Mouse (Mus musculus): Measurements from ENCODE around the gene Fam69a. TPM values are rescaled to one million over a fixed set of nuclear protein-coding genes. Genes with fewer than 3 reads are reported as not detected.
A peak's percentile ranks its signal among the peaks of the same experiment; 100 is the strongest.

Fam69a gene
- total and polyA plus RNA-seq, 2 experiments from 2014 or later = 28.8 to 79.5 TPM

GRCm38 (mm10) chr5:107965355-107965991, 21.4 kb downstream of the Fam69a start:
- WGBS = 80% methylated on average over 9 of the region's 9 CpGs
- Histone ChIP-seq H3K9me3 (ENCODE audit: low read length) (no peaks in the 10 kb centered on the region), H3K4me1 (ENCODE audit: insufficient read depth, low read length) (no peaks in the 10 kb centered on the region), H3K27ac (no peak overlapping the region), H3K36me3 (ENCODE audit: insufficient read depth, low read length) (no peaks in the 10 kb centered on the region), H3K27me3 (ENCODE audit: insufficient read depth, low read length) (no peaks in the 10 kb centered on the region), H3K4me2 (ENCODE audit: low read depth, low read length) (no peak overlapping the region), H3K9ac (replicated peaks; ENCODE audit: low read length) (no peak overlapping the region), H3K4me3 (ENCODE audit: low read length) (no peak overlapping the region)
- DNase-seq (ENCODE audit: low spot score) = no peak
- no peak for TF ChIP-seq CTCF (IDR thresholded peaks at IDR 0.05; ENCODE audit: low read depth)
- no peak for ATAC-seq

- H3K27me3 ChIP-seq (ENCODE audit: insufficient read depth, low read length) = no peaks in the 10 kb centered on the region
- no peak overlapping the region for H3K27ac ChIP-seq
- no peak overlapping the region for H3K4me2 ChIP-seq (ENCODE audit: low read depth, low read length)
- TF ChIP-seq CTCF (IDR thresholded peaks at IDR 0.05; ENCODE audit: low read depth) = no peak
- H3K4me3 ChIP-seq (ENCODE audit: low read length) = no peak overlapping the region
- DNase-seq (ENCODE audit: low spot score) = no peak
- H3K9ac ChIP-seq (replicated peaks; ENCODE audit: low read length) = no peak overlapping the region
- no peak for ATAC-seq
- H3K36me3 ChIP-seq (ENCODE audit: insufficient read depth, low read length) = no peaks in the 10 kb centered on the region
- H3K4me1 ChIP-seq (ENCODE audit: insufficient read depth, low read length) = no peaks in the 10 kb centered on the region
- no peaks in the 10 kb centered on the region for H3K9me3 ChIP-seq (ENCODE audit: low read length)
- 73% methylated on average over 2 of the region's 2 CpGs for WGBS
Measured at GRCm38 (mm10) chr5:107964031-107964758, 22.7 kb downstream of the Fam69a start.

- ATAC-seq (no peak), DNase-seq (ENCODE audit: low spot score) (peak; percentile 65)
- H3K36me3 ChIP-seq (ENCODE audit: insufficient read depth, low read length) = no peaks in the 10 kb centered on the region
- no peak overlapping the region for H3K4me3 ChIP-seq (ENCODE audit: low read length)
- 38% methylated on average over 16 of the region's 16 CpGs for WGBS
- H3K4me2 ChIP-seq (ENCODE audit: low read depth, low read length) = peak overlapping the region; percentile 29
- TF ChIP-seq CTCF (IDR thresholded peaks at IDR 0.05; ENCODE audit: low read depth) = no peak
- H3K4me1 ChIP-seq (ENCODE audit: insufficient read depth, low read length) = no peaks in the 10 kb centered on the region
- H3K27ac ChIP-seq = no peak overlapping the region
- H3K9ac ChIP-seq (replicated peaks; ENCODE audit: low read length) = no peak overlapping the region
- H3K27me3 ChIP-seq (ENCODE audit: insufficient read depth, low read length) = no peaks in the 10 kb centered on the region
- H3K9me3 ChIP-seq (ENCODE audit: low read length) = no peaks in the 10 kb centered on the region
Measured at GRCm38 (mm10) chr5:107961438-107962251, 25.2 kb downstream of the Fam69a start.

GRCm38 (mm10) chr5:107960532-107961202, 26.2 kb downstream of the Fam69a start:
- Histone ChIP-seq H3K36me3 (ENCODE audit: insufficient read depth, low read length) (no peaks in the 10 kb centered on the region), H3K27me3 (ENCODE audit: insufficient read depth, low read length) (no peaks in the 10 kb centered on the region), H3K4me1 (ENCODE audit: insufficient read depth, low read length) (no peaks in the 10 kb centered on the region), H3K9ac (replicated peaks; ENCODE audit: low read length) (no peak overlapping the region), H3K4me2 (ENCODE audit: low read depth, low read length) (no peak overlapping the region), H3K4me3 (ENCODE audit: low read length) (no peak overlapping the region), H3K9me3 (ENCODE audit: low read length) (no peaks in the 10 kb centered on the region), H3K27ac (no peak overlapping the region)
- no peak for TF ChIP-seq CTCF (IDR thresholded peaks at IDR 0.05; ENCODE audit: low read depth)
- 68% methylated on average over 14 of the region's 14 CpGs for WGBS
- ATAC-seq = no peak
- DNase-seq (ENCODE audit: low spot score) = no peak

- Histone ChIP-seq H3K4me3 (ENCODE audit: low read length) (no peak overlapping the region), H3K36me3 (ENCODE audit: insufficient read depth, low read length) (no peaks in the 10 kb centered on the region), H3K27ac (no peak overlapping the region), H3K9ac (replicated peaks; ENCODE audit: low read length) (no peak overlapping the region), H3K27me3 (ENCODE audit: insufficient read depth, low read length) (no peaks in the 10 kb centered on the region), H3K4me2 (ENCODE audit: low read depth, low read length) (no peak overlapping the region), H3K4me1 (ENCODE audit: insufficient read depth, low read length) (no peaks in the 10 kb centered on the region), H3K9me3 (ENCODE audit: low read length) (no peaks in the 10 kb centered on the region)
- ATAC-seq (no peak), DNase-seq (ENCODE audit: low spot score) (no peak)
- 72% methylated on average over 8 of the region's 8 CpGs for WGBS
- no peak for TF ChIP-seq CTCF (IDR thresholded peaks at IDR 0.05; ENCODE audit: low read depth)
Measured at GRCm38 (mm10) chr5:107959624-107960300, 27.1 kb downstream of the Fam69a start.

GRCm38 (mm10) chr5:107950643-107951042, 36.2 kb downstream of the Fam69a start:
- Histone ChIP-seq H3K9ac (replicated peaks; ENCODE audit: low read length) (no peak overlapping the region), H3K4me1 (ENCODE audit: insufficient read depth, low read length) (no peaks in the 10 kb centered on the region), H3K27ac (no peak overlapping the region), H3K4me3 (ENCODE audit: low read length) (no peak overlapping the region), H3K9me3 (ENCODE audit: low read length) (no peaks in the 10 kb centered on the region), H3K27me3 (ENCODE audit: insufficient read depth, low read length) (no peaks in the 10 kb centered on the region), H3K4me2 (ENCODE audit: low read depth, low read length) (no peak overlapping the region), H3K36me3 (ENCODE audit: insufficient read depth, low read length) (no peaks in the 10 kb centered on the region)
- no peak for DNase-seq (ENCODE audit: low spot score)
- TF ChIP-seq CTCF (IDR thresholded peaks at IDR 0.05; ENCODE audit: low read depth) = no peak
- ATAC-seq = no peak
- 83% methylated on average over 5 of the region's 5 CpGs for WGBS

Measured in hindbrain, postnatal 0 days (tissue).